Mouse (Mus musculus) heart, adult 9 months (tissue): Measurements from ENCODE around the gene Pgap2.
"Not testable (repeated sequence)": the region's sequence is repeated elsewhere in the genome, so short reads cannot be mapped to it uniquely, and the experiment has no call there.

Experiments
- DNase-seq, 2 experiments: peaks; one replicate each; pipeline ENCODE4 v3.0.0; 2022; ENCODE audit warnings: low spot score in 2 of 2

Pgap2 gene

GRCm38 (mm10) chr7:102266021-102266400 is 56.0 kb downstream of the Pgap2 start:
- DNase-seq: not testable (repeated sequence)

GRCm38 (mm10) chr7:102266401-102267042 is 56.5 kb downstream of the Pgap2 start:
- DNase-seq: peak in 1 of 2 experiments; percentile 46

GRCm38 (mm10) chr7:102267113-102267579 is 57.1 kb downstream of the Pgap2 start:
- DNase-seq: peak; percentile 94

- DNase-seq: peak in 1 of 2 experiments; percentile 61
These were observed 57.8 kb downstream of the Pgap2 start, which contains the start of gene Stim1 for GRCm38 (mm10) chr7:102267601-102268394. Gene Stim1, plus strand, starts transcription at chr7:102267806.

GRCm38 (mm10) chr7:102268395-102268748 is 58.4 kb downstream of the Pgap2 start:
- no peak for DNase-seq

- DNase-seq: peak; percentile 46 to 50
These were observed 62.5 kb downstream of the Pgap2 start for GRCm38 (mm10) chr7:102272422-102272948.

- DNase-seq: no peak
These were observed 71.4 kb downstream of the Pgap2 start for GRCm38 (mm10) chr7:102281403-102281802.

- peak; percentile 50 to 72 for DNase-seq
These were observed 72.3 kb downstream of the Pgap2 start for GRCm38 (mm10) chr7:102282261-102282660.
